ENCODE assay signal across 9 mouse cellular contexts in the genomic region with DNA sequence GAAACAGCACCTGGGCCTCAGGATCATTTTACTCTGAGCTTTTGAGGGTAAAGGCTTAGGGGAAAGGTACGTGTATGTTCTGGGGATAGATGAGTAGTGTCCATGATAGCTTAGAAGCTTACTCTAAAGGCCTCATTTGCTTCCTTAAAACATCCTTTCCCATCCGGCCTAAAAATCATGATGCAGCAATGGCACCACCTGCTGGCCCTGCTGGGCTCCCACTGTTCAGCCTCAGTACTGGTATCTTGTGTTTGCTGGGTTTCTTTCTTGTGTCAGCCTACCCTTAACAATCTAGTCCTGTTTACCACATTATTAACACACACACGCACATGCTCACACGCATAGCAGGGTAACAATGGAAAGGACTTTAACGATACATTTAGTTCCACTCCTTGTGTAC. TPM values are rescaled to one million over a fixed set of nuclear protein-coding genes. Genes with fewer than 3 reads are reported as not detected.
DNase-seq lines count a peak whose midpoint lies in the region; ATAC-seq and TF ChIP-seq lines count a peak whose summit lies in the region.
"Had no signal": no experiment of that assay in that cellular context is flagged by ENCODE, and none has a peak within 500 bp of the region (broad histone marks: within the 10 kb centered on the region; RNA-seq: fewer than 3 reads in every experiment).

No protein-coding gene starts in this region.

- H3K36me3 ChIP-seq in kidney, embryonic 15.5 days: 0 out of 2 replicates have a peak, but pooled peaks cover 3% of the 10 kb centered on the region
- H3K36me3 ChIP-seq in liver, adult 2 months (ENCODE audit: control insufficient read depth, insufficient read depth, low read length): no peaks in the 10 kb centered on the region
- no peaks in the 10 kb centered on the region for H3K36me3 ChIP-seq in stomach, postnatal 0 days (ENCODE audit: control insufficient read depth, insufficient read depth, low read length)
- H3K36me3 ChIP-seq: embryonic facial prominence, embryonic 15.5 days had no signal

- peak; percentile 94 for ATAC-seq in common myeloid progenitor, adult 5-6 weeks (replicated peaks; ENCODE audit: low read depth, poor library complexity, severe bottlenecking)
- peak; percentile 69; the same call in 1 of the 2 replicates for ATAC-seq in kidney, embryonic 15.5 days (replicated peaks; ENCODE audit: low FRiP score)
- ATAC-seq in stomach, postnatal 0 days (ENCODE audit: low FRiP score, low TSS enrichment): 0 out of 2 replicates have a peak, but pooled peaks have one; percentile 64

- peak; percentile 86 for DNase-seq in 416B (ENCODE audit: low read depth)
- peak; percentile 25 for DNase-seq in R1 (ENCODE audit: low read depth, low spot score)
- peak; percentile 57 for DNase-seq in gastrocnemius, postnatal 14 days
- peak; percentile 44 for DNase-seq in liver, adult 2 months (ENCODE audit: extremely low read depth, low read depth, low spot score)
- peak; percentile 63 for DNase-seq in naive thymus-derived CD4-positive, alpha-beta T cell, adult 2 months (ENCODE audit: low read depth)
- DNase-seq in stomach, postnatal 0 days (ENCODE audit: low spot score): peak; percentile 71

- 33% methylated on average over 5 of the region's 5 CpGs for WGBS in kidney, embryonic 15.5 days
- 21% methylated on average over 5 of the region's 5 CpGs for WGBS in liver, adult 2 months
- 28% methylated on average over 5 of the region's 5 CpGs for WGBS in stomach, postnatal 0 days

- H3K4me1 ChIP-seq in kidney, embryonic 15.5 days: no peaks in the 10 kb centered on the region
- no peaks in the 10 kb centered on the region for H3K4me1 ChIP-seq in liver, adult 2 months (ENCODE audit: control insufficient read depth, insufficient read depth, low read length)
- H3K4me1 ChIP-seq in stomach, postnatal 0 days (replicated peaks; ENCODE audit: control insufficient read depth, insufficient read depth): no peaks in the 10 kb centered on the region
- H3K4me1 ChIP-seq: embryonic facial prominence, embryonic 15.5 days had no signal

- no peak overlapping the region for H3K27ac ChIP-seq in kidney, embryonic 15.5 days
- H3K27ac ChIP-seq in liver, adult 2 months (replicated peaks; ENCODE audit: insufficient read depth, low read depth, low read length): no peak overlapping the region
- H3K27ac ChIP-seq in stomach, postnatal 0 days (replicated peaks): no peak overlapping the region
- H3K27ac ChIP-seq: embryonic facial prominence, embryonic 15.5 days had no signal

- H3K9ac ChIP-seq in kidney, embryonic 15.5 days: no peak overlapping the region
- no peak overlapping the region for H3K9ac ChIP-seq in liver, adult 2 months (ENCODE audit: low read depth, low read length)
- no peak overlapping the region for H3K9ac ChIP-seq in stomach, postnatal 0 days (ENCODE audit: low read length)
- H3K9ac ChIP-seq: embryonic facial prominence, embryonic 15.5 days had no signal

- no peak overlapping the region for H3K4me2 ChIP-seq in kidney, embryonic 15.5 days
- H3K4me2 ChIP-seq in stomach, postnatal 0 days (replicated peaks; ENCODE audit: low read depth): no peak overlapping the region
- H3K4me2 ChIP-seq: embryonic facial prominence, embryonic 15.5 days had no signal

- no peak for TF ChIP-seq EP300 in stomach, postnatal 0 days (optimal IDR thresholded peaks at IDR 0.05)

- TF ChIP-seq CTCF in liver, adult 2 months (IDR thresholded peaks at IDR 0.05; ENCODE audit: low read depth, low read length): peak; percentile 97
- TF ChIP-seq CTCF in stomach, postnatal 0 days (IDR thresholded peaks at IDR 0.05; ENCODE audit: low read depth): peak; percentile 97

- no peaks in the 10 kb centered on the region for H3K9me3 ChIP-seq in kidney, embryonic 15.5 days (replicated peaks)
- no peaks in the 10 kb centered on the region for H3K9me3 ChIP-seq in stomach, postnatal 0 days (ENCODE audit: control insufficient read depth, low read length)
- H3K9me3 ChIP-seq: embryonic facial prominence, embryonic 15.5 days had no signal

- H3K4me3 ChIP-seq in kidney, embryonic 15.5 days (replicated peaks): no peak overlapping the region
- H3K4me3 ChIP-seq in liver, adult 2 months (ENCODE audit: insufficient read depth, low read depth, low read length): no peak overlapping the region
- H3K4me3 ChIP-seq in stomach, postnatal 0 days (ENCODE audit: low read depth, low read length): no peak overlapping the region
- H3K4me3 ChIP-seq: embryonic facial prominence, embryonic 15.5 days had no signal

- intact Hi-C loops in gastrocnemius, postnatal 14 days (cut with DNase I; ENCODE audit: low total_unique reads): loop anchor here (2.0 to 5.0 kb wide), 2 partner anchors 81 to 120 kb away; no protein-coding TSS in a partner anchor

- H3K79me2 ChIP-seq in liver, adult 2 months (ENCODE audit: control insufficient read depth, insufficient read depth, low read length): no peaks in the 10 kb centered on the region

- TF ChIP-seq POLR2A in liver, adult 2 months (IDR thresholded peaks at IDR 0.05; ENCODE audit: extremely low read depth, insufficient read depth, low read length): no peak

- H3K27me3 ChIP-seq in kidney, embryonic 15.5 days: peaks cover 5% of the 10 kb centered on the region; the same call in 1 of the 2 replicates
- H3K27me3 ChIP-seq in liver, adult 2 months (ENCODE audit: control insufficient read depth, insufficient read depth, low read length): no peaks in the 10 kb centered on the region
- no peaks in the 10 kb centered on the region for H3K27me3 ChIP-seq in stomach, postnatal 0 days (ENCODE audit: control insufficient read depth, insufficient read depth, low read length)
- H3K27me3 ChIP-seq: embryonic facial prominence, embryonic 15.5 days had no signal

RNA-seq across cellular contexts. Expression of a gene that starts 23.6 kb away (rescaled TPM):
- 546 and 601 TPM in 2 replicates for total RNA-seq in common myeloid progenitor, adult 5-6 weeks (2017)
- total RNA-seq in gastrocnemius, postnatal 14 days (2021): 100 to 1,000 TPM; 105 to 136 TPM
- 95.6 TPM in 2 replicates for polyA plus RNA-seq in kidney, embryonic 15.5 days (2015; fragmentation: Nextera tagmentation; extraction: Ambion mirVana)
- 1.7 and 2.4 TPM in 2 replicates for total RNA-seq in liver, adult 2 months (2014; rRNA removed)
- 0.40 and 0.72 TPM in 2 replicates for polyA plus RNA-seq in liver, adult 2 months (2012; rRNA removed)
- 49.9 and 54.8 TPM in 2 replicates for polyA plus RNA-seq in stomach, postnatal 0 days (2015; fragmentation: Nextera tagmentation; extraction: Ambion mirVana)

Comparison
In these comparisons a context has a peak if more than half of its experiments do, and no peak if none do; other contexts are left out.
1. DNase-seq: peak in every context shown above with its lines; median percentile 86 in 416B; 71 in stomach, postnatal 0 days; 63 in naive thymus-derived CD4-positive, alpha-beta T cell, adult 2 months; 57 in gastrocnemius, postnatal 14 days; 44 in liver, adult 2 months; 25 in R1.
2. RNA of a gene that starts 23.6 kb away (total RNA-seq): 546 to 601 TPM in common myeloid progenitor, adult 5-6 weeks and 105 to 136 TPM in gastrocnemius, postnatal 14 days; 1.7 to 2.4 TPM in liver, adult 2 months; every median in the first group is over 10 times any median in the second.
3. Peak in every context shown above with its lines, with median percentiles within 50 percentile points of each other: ATAC-seq.